Mouse (Mus musculus): ENCODE results near the gene Gm20696. TPM values are rescaled to one million over a fixed set of nuclear protein-coding genes. Genes with fewer than 3 reads are reported as not detected.

Gene Gm20696
- total and polyA plus RNA-seq, 3 experiments, result 0.59 TPM; not detected in 2

DNA sequence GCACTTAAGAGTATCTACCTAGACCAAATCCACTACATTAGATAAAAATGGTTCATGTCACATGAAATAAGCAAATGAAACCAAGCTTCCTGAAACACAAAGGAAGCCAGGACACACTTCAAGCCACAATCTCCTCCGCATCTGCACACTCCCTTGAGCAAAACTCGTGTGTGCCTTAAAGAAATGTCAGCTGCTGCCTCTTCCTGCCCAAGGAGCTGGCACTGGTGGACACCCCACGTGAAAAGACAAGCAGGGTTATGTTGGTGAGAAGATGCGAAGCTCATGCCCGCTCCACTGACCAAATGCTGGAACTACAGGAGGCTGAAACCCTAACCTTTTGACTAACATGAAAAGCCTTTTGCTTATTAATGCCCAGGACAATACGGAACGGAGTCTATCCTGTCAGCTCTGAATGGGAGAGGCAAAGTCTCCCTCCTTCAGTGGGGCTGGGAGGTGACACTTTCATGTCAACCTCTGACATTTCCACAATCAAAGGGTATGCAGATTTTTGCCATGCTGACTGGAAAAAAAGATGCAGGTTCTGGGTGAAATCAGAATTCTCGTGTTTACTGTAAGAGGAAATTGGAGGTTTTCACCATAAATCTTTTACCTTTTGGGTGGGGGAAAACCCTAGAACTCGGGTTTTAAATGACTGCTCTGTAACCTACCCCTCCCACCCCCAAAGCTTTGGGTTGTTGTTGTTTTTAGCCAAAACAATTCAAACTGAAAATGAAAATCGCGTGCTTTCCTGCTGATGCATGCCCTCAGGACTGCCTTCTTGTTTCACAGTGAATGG lies 405.5 kb downstream of the Gm20696 start (continued):
- TF ChIP-seq JUND (conservative IDR thresholded peaks at IDR 0.05; ENCODE audit: low read depth, low read length), result peak; percentile 86
- TF ChIP-seq GABPA (IDR thresholded peaks at IDR 0.05; ENCODE audit: insufficient replicate concordance, low read depth, low read length), result no peak
- peak; percentile 97; the same call in 1 of the 2 replicates for TF ChIP-seq RCOR1 (conservative IDR thresholded peaks at IDR 0.05; ENCODE audit: low read depth, low read length)
- TF ChIP-seq MAZ (IDR thresholded peaks at IDR 0.05; ENCODE audit: low read depth, low read length), result peak; percentile 98
- peak; percentile 93 for TF ChIP-seq MYC (IDR thresholded peaks at IDR 0.05; ENCODE audit: low read depth, low read length)
- peak; percentile 97 for TF ChIP-seq EP300 (IDR thresholded peaks at IDR 0.05; ENCODE audit: low read length)
- peak; percentile 13 for TF ChIP-seq RAD21 (IDR thresholded peaks at IDR 0.05; ENCODE audit: low read depth, low read length)
- 0 out of 2 replicates have a peak, but pooled peaks have one; percentile 30 for TF ChIP-seq ELF1 (IDR thresholded peaks at IDR 0.05; ENCODE audit: low read depth, low read length)
- TF ChIP-seq PAX5 (IDR thresholded peaks at IDR 0.05; ENCODE audit: low read length), result no peak
- no peak; the same call in 1 of the 2 replicates for TF ChIP-seq POLR2A (IDR thresholded peaks at IDR 0.05; ENCODE audit: low read depth, low read length)
- TF ChIP-seq KAT2A (IDR thresholded peaks at IDR 0.05; ENCODE audit: insufficient replicate concordance, low read length), result 0 out of 2 replicates have a peak, but pooled peaks have one; percentile 46
- TF ChIP-seq ZMIZ1 (IDR thresholded peaks at IDR 0.05; ENCODE audit: low read depth, low read length), result no peak
- peak; percentile 92 for TF ChIP-seq MEF2A (IDR thresholded peaks at IDR 0.05; ENCODE audit: borderline replicate concordance, low read depth, low read length)
- no peak; the same call in none of the 2 replicates for TF ChIP-seq HCFC1 (IDR thresholded peaks at IDR 0.05; ENCODE audit: low read depth, low read length)
- TF ChIP-seq TCF12 (IDR thresholded peaks at IDR 0.05; ENCODE audit: low read depth, low read length), result peak; percentile 88
- TF ChIP-seq ZNF384 (IDR thresholded peaks at IDR 0.05; ENCODE audit: low read depth, low read length), result peak; percentile 81
- TF ChIP-seq TBP (conservative IDR thresholded peaks at IDR 0.05; ENCODE audit: low read depth, low read length), result no peak; the same call in 1 of the 2 replicates
- TF ChIP-seq CHD1 (IDR thresholded peaks at IDR 0.05; ENCODE audit: low read depth, low read length), result peak; percentile 85

DNA sequence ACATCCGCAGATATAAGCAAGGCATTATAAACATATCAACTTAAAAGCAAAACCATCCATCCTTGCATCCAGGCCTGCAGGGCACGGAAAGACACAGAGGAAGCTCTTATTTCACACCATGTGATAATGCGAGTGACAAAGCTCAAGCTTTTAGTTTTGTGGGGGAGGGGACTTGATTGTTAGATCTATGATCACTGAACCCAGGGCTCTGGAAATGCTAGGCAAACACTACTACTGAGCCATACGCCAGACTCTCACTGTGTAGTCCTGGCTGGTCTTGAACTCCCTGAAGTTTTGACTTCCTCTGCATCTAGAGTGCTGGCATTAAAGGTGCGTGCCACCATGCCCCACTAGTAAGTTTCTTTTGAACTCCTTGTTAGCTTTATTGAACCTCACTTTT lies 408.3 kb downstream of the Gm20696 start:
- peaks cover 5 to 9% of the 10 kb centered on the region in 2 experiments for H3K36me3 ChIP-seq (replicated peaks in 1 of 2; ENCODE audit: control insufficient read depth in 1 of 2, insufficient read depth in 1 of 2, low read length in 1 of 2)
- no peak overlapping the region for H3K9ac ChIP-seq (ENCODE audit: insufficient read depth, low read depth)
- H3K27me3 ChIP-seq (replicated peaks), result no peaks in the 10 kb centered on the region
- H3K4me3 ChIP-seq (replicated peaks in 1 of 3; ENCODE audit: low read depth in 2 of 3, low read length in 2 of 3, poor library complexity in 1 of 3), result no peak overlapping the region
- H3K9me3 ChIP-seq (replicated peaks; ENCODE audit: low read length), result no peaks in the 10 kb centered on the region
- H3K4me1 ChIP-seq (ENCODE audit: control insufficient read depth in 1 of 2, insufficient read depth in 2 of 2), result peaks cover 25 to 50% of the 10 kb centered on the region in 2 experiments
- no peak for DNase-seq (ENCODE audit: extremely low read depth)
- peaks cover 13% of the 10 kb centered on the region for H3K79me2 ChIP-seq (replicated peaks; ENCODE audit: control insufficient read depth, extremely low read depth, insufficient read depth, poor library complexity, severe bottlenecking)
- dilution Hi-C loops (cut with MboI; ENCODE audit: extremely low pct_ligation_motif_present, extremely low pct_unique_long_range_greater_than_20kb, low sequenced_read_pairs) (no loop called here), in situ Hi-C loops (cut with MboI; ENCODE audit: low pct_ligation_motif_present, low pct_unique_long_range_greater_than_20kb, low sequenced_read_pairs) (no loop called here)
- TF ChIP-seq MAFK (IDR thresholded peaks at IDR 0.05; ENCODE audit: insufficient replicate concordance, low read length), result no peak
- no peak for TF ChIP-seq IRF4 (IDR thresholded peaks at IDR 0.05; ENCODE audit: low read depth, low read length)
- no peak for TF ChIP-seq BHLHE40 (IDR thresholded peaks at IDR 0.05; ENCODE audit: low read depth, low read length)
- TF ChIP-seq POLR2A (IDR thresholded peaks at IDR 0.05; ENCODE audit: low read depth, low read length), result no peak
- no peak for TF ChIP-seq KAT2A (IDR thresholded peaks at IDR 0.05; ENCODE audit: insufficient replicate concordance, low read length)
- no peak for TF ChIP-seq E2F4 (IDR thresholded peaks at IDR 0.05; ENCODE audit: insufficient replicate concordance, low read depth, low read length)
- TF ChIP-seq UBTF (IDR thresholded peaks at IDR 0.05; ENCODE audit: low read depth, low read length), result no peak
- TF ChIP-seq SMC3 (IDR thresholded peaks at IDR 0.05; ENCODE audit: low read depth, low read length), result no peak
- TF ChIP-seq CHD1 (IDR thresholded peaks at IDR 0.05; ENCODE audit: low read depth, low read length), result no peak
- no peak for TF ChIP-seq MXI1 (IDR thresholded peaks at IDR 0.05; ENCODE audit: low read depth, low read length)
- TF ChIP-seq CHD2 (IDR thresholded peaks at IDR 0.05; ENCODE audit: low read length), result no peak
- no peak for TF ChIP-seq MEF2A (IDR thresholded peaks at IDR 0.05; ENCODE audit: borderline replicate concordance, low read depth, low read length)
- TF ChIP-seq NRF1 (IDR thresholded peaks at IDR 0.05; ENCODE audit: low read depth, low read length), result no peak
- no peak for TF ChIP-seq MAZ (IDR thresholded peaks at IDR 0.05; ENCODE audit: low read depth, low read length)
- no peak for TF ChIP-seq USF1 (IDR thresholded peaks at IDR 0.05; ENCODE audit: low read depth, low read length)
- no peak for TF ChIP-seq ZKSCAN1 (IDR thresholded peaks at IDR 0.05; ENCODE audit: borderline replicate concordance, low read depth, low read length)
- no peak for TF ChIP-seq MAX (IDR thresholded peaks at IDR 0.05; ENCODE audit: low read length)
- no peak for TF ChIP-seq GABPA (IDR thresholded peaks at IDR 0.05; ENCODE audit: insufficient replicate concordance, low read depth, low read length)
- no peak overlapping the region for H3K27ac ChIP-seq (ENCODE audit: insufficient read depth, low read depth)
- no peak overlapping the region for H3K4me2 ChIP-seq (ENCODE audit: insufficient read depth, low read depth, poor library complexity, severe bottlenecking)
